In genomic region chr10:24823265-24823664, GRCm38 (mm10) we compare ENCODE assay signal across 13 mouse cellular contexts. TPM values are rescaled to one million over a fixed set of nuclear protein-coding genes. Genes with fewer than 3 reads are reported as not detected.
A peak's percentile ranks its signal among the peaks of the same experiment; 100 is the strongest.
DNase-seq lines count a peak whose midpoint lies in the region; ATAC-seq and TF ChIP-seq lines count a peak whose summit lies in the region.
"Had no signal": no experiment of that assay in that cellular context is flagged by ENCODE, and none has a peak within 500 bp of the region (broad histone marks: within the 10 kb centered on the region; RNA-seq: fewer than 3 reads in every experiment).

No protein-coding gene starts in this region.

- no peaks in the 10 kb centered on the region for H3K4me1 ChIP-seq in heart, postnatal 0 days (ENCODE audit: control insufficient read depth, insufficient read depth)
- peaks cover 73% of the 10 kb centered on the region for H3K4me1 ChIP-seq in erythroblast, embryonic 14.5 days (ENCODE audit: control insufficient read depth)
- H3K4me1 ChIP-seq in liver, embryonic 16.5 days (ENCODE audit: control insufficient read depth, low read depth, low read length): peaks cover 26% of the 10 kb centered on the region

- 40% methylated on average over 1 of the region's 1 CpGs for WGBS in heart, postnatal 0 days
- 11% methylated on average over 1 of the region's 1 CpGs for WGBS in liver, embryonic 16.5 days (ENCODE audit: insufficient replicate concordance)

- DNase-seq in heart, postnatal 0 days (ENCODE audit: low spot score): no peak
- DNase-seq in heart, postnatal 10 days: no peak
- no peak for DNase-seq in Muller cell, postnatal 12 days (ENCODE audit: inconsistent ontology term)
- no peak for DNase-seq in left cerebral cortex, adult 11 months (ENCODE audit: low spot score)
- DNase-seq: cerebellum, adult 11 months; heart, postnatal 36 days; kidney, postnatal 25 days; lung, adult 18-20 months had no signal

- H3K4me3 ChIP-seq in heart, postnatal 0 days (ENCODE audit: low read depth, low read length): no peak overlapping the region
- peak overlapping the region; percentile 14 for H3K4me3 ChIP-seq in erythroblast, embryonic 14.5 days (replicated peaks)
- no peak overlapping the region; the same call in 1 of the 2 replicates for H3K4me3 ChIP-seq in liver, embryonic 16.5 days (ENCODE audit: low read depth, low read length)
- H3K4me3 ChIP-seq: embryonic facial prominence, embryonic 13.5 days had no signal

- no peaks in the 10 kb centered on the region for H3K36me3 ChIP-seq in heart, postnatal 0 days (replicated peaks; ENCODE audit: control insufficient read depth, insufficient read depth, low read length)
- H3K36me3 ChIP-seq in erythroblast, embryonic 14.5 days (ENCODE audit: control insufficient read depth): no peaks in the 10 kb centered on the region; the same call in 1 of the 2 replicates
- H3K36me3 ChIP-seq in liver, embryonic 16.5 days (ENCODE audit: control insufficient read depth, insufficient read depth): no peaks in the 10 kb centered on the region
- H3K36me3 ChIP-seq: embryonic facial prominence, embryonic 13.5 days had no signal

- intact Hi-C loops in heart, postnatal 10 days (cut with DNase I): no loop called here

- H3K9me3 ChIP-seq in heart, postnatal 0 days (replicated peaks; ENCODE audit: control insufficient read depth, low read length): no peaks in the 10 kb centered on the region
- H3K9me3 ChIP-seq in erythroblast, embryonic 14.5 days (ENCODE audit: control insufficient read depth, low read length): no peaks in the 10 kb centered on the region
- H3K9me3 ChIP-seq in liver, embryonic 16.5 days (replicated peaks; ENCODE audit: control insufficient read depth, low read length): no peaks in the 10 kb centered on the region
- H3K9me3 ChIP-seq: embryonic facial prominence, embryonic 13.5 days had no signal

- H3K27ac ChIP-seq in heart, postnatal 0 days (ENCODE audit: low read depth): 0 out of 2 replicates have a peak overlapping the region, but pooled peaks have one; percentile 18
- peak overlapping the region; percentile 66 for H3K27ac ChIP-seq in liver, embryonic 16.5 days (ENCODE audit: low read length)
- H3K27ac ChIP-seq: embryonic facial prominence, embryonic 13.5 days had no signal

- TF ChIP-seq EP300 in heart, postnatal 0 days (IDR thresholded peaks at IDR 0.05; ENCODE audit: low read depth): no peak

- no peak overlapping the region for H3K9ac ChIP-seq in heart, postnatal 0 days (replicated peaks; ENCODE audit: low read depth, low read length)
- H3K9ac ChIP-seq in liver, embryonic 16.5 days (ENCODE audit: low read depth, low read length): 0 out of 2 replicates have a peak overlapping the region, but pooled peaks have one; percentile 22
- H3K9ac ChIP-seq: embryonic facial prominence, embryonic 13.5 days had no signal

- ATAC-seq in heart, postnatal 0 days (ENCODE audit: insufficient read depth, low read depth): no peak
- ATAC-seq in CD4-positive, CD25-positive, alpha-beta regulatory T cell, adult 4 months: peak; percentile 1
- peak; percentile 84 for ATAC-seq in liver, embryonic 16.5 days (ENCODE audit: low read depth)
- no peak for ATAC-seq in cerebellum, adult (ENCODE audit: insufficient number of reproducible peaks, low FRiP score, low TSS enrichment)

- peak overlapping the region; percentile 30 for H3K4me2 ChIP-seq in heart, postnatal 0 days (ENCODE audit: low read depth, low read length)
- H3K4me2 ChIP-seq in liver, embryonic 16.5 days (ENCODE audit: low read depth, low read length): peak overlapping the region; percentile 49
- H3K4me2 ChIP-seq: embryonic facial prominence, embryonic 13.5 days had no signal

- H3K27me3 ChIP-seq in heart, postnatal 0 days (ENCODE audit: control insufficient read depth, insufficient read depth, low read length): no peaks in the 10 kb centered on the region
- peaks cover 12% of the 10 kb centered on the region for H3K27me3 ChIP-seq in erythroblast, embryonic 14.5 days (ENCODE audit: control insufficient read depth)
- no peaks in the 10 kb centered on the region for H3K27me3 ChIP-seq in liver, embryonic 16.5 days (ENCODE audit: control insufficient read depth, insufficient read depth, low read depth, low read length)
- H3K27me3 ChIP-seq: embryonic facial prominence, embryonic 13.5 days had no signal

- no peak for TF ChIP-seq CTCF in heart, postnatal 0 days (IDR thresholded peaks at IDR 0.05; ENCODE audit: low read depth)

RNA-seq across cellular contexts. Expression of gene Enpp3, which starts 19.4 kb away (rescaled TPM):
- 4.5 and 4.7 TPM in 2 replicates for total RNA-seq in heart, postnatal 0 days (2014; rRNA removed; ENCODE audit: low replicate concordance)
- 2.3 and 2.4 TPM in 2 replicates for polyA plus RNA-seq in heart, postnatal 0 days (2015; fragmentation: Nextera tagmentation; extraction: Ambion mirVana)
- 1 to 10 TPM; 7.6 to 8.3 TPM for total RNA-seq in heart, postnatal 10 days (2021)
- polyA plus RNA-seq in CD4-positive, CD25-positive, alpha-beta regulatory T cell, adult 4 months (2017; shearing (Covaris generic)): under 1 TPM; 0.18 to 0.23 TPM
- polyA plus RNA-seq in erythroblast, embryonic 14.5 days (2012): 0.02 TPM in 1 of 2 replicates, not detected in the other
- polyA plus RNA-seq in liver, embryonic 16.5 days (2015; fragmentation: Nextera tagmentation; extraction: Ambion mirVana): 5.2 and 7.7 TPM in 2 replicates

RNA-seq across cellular contexts. Expression of gene Med23, which starts 46.5 kb away (rescaled TPM):
- 11.5 and 35.0 TPM in 2 replicates for total RNA-seq in heart, postnatal 0 days (2014; rRNA removed; ENCODE audit: low replicate concordance)
- polyA plus RNA-seq in heart, postnatal 0 days (2015; fragmentation: Nextera tagmentation; extraction: Ambion mirVana): 6.2 and 7.1 TPM in 2 replicates
- 10 to 100 TPM; 18.7 to 19.9 TPM for total RNA-seq in heart, postnatal 10 days (2021)
- 10 to 100 TPM; 18.9 to 31.7 TPM for polyA plus RNA-seq in CD4-positive, CD25-positive, alpha-beta regulatory T cell, adult 4 months (2017; shearing (Covaris generic))
- polyA plus RNA-seq in erythroblast, embryonic 14.5 days (2012): 0.30 and 0.53 TPM in 2 replicates
- 6.0 and 6.3 TPM in 2 replicates for polyA plus RNA-seq in liver, embryonic 16.5 days (2015; fragmentation: Nextera tagmentation; extraction: Ambion mirVana)

Comparison
In these comparisons a context has a peak if more than half of its experiments do, and no peak if none do; other contexts are left out.
1. ATAC-seq: peak in CD4-positive, CD25-positive, alpha-beta regulatory T cell, adult 4 months (single experiment) and liver, embryonic 16.5 days (single experiment); none in heart, postnatal 0 days (single experiment) and cerebellum, adult (single experiment).